Mouse (Mus musculus) layer of hippocampus, postnatal 36 days (tissue): ENCODE results near the gene Gm26992. TPM values are rescaled to one million over a fixed set of nuclear protein-coding genes. Genes with fewer than 3 reads are reported as not detected.
A peak's percentile ranks its signal among the peaks of the same experiment; 100 is the strongest.
"Not testable (repeated sequence)": the region's sequence is repeated elsewhere in the genome, so short reads cannot be mapped to it uniquely, and the experiment has no call there.

ENCODE experiments used
- DNase-seq, 2 experiments: peaks; one replicate each; pipeline ENCODE4 v3.0.0; 2022
- total RNA-seq, 2 experiments: library from RNA; stranded (reverse); gene quantifications; 2 replicates each; pipeline ENCODE4 v1.2.3; 2021

The Gm26992 gene
- not detected for total RNA-seq

DNA sequence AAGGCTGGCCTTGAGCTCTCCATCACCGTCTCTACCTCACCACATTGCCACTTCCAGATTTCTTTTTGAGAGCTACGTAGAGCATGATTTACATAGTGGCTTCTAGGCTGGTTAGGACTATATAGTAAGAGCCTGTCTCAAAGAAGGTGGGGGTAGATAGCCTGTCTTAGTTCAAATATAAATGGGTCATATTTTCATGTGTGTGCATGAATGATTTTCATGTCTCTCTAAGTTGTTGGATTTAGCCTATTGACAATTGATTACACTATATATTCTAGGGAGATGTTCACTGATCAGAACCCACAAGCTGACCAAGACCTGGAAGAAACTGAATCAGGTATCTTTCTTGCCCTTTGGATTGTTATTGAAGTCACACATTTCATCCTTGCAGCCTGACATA is at the start of gene Gm26992:
Gene Gm26992, plus strand, starts transcription at position 301 of the 400 bp plus-strand sequence.
- no peak for DNase-seq

DNA sequence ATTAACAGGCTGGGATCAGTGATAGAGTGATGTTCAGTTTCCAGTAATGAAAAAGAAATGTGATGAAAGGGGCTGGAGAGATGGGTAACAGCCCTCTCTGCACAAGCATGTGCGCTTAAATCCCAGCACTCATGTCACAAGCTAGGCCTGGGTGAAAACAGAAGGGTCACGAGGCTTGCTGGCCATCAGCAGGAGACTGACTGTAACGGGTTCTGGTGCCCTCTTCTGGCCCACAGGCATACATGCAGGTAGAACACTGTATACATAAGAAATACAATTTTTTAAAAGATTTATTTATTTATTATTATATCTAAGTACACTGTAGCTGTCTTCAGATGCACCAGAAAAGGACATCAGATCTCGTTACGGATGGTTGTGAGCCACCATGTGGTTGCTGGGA is 47.6 kb upstream of the Gm26992 start:
- no peak for DNase-seq

DNA sequence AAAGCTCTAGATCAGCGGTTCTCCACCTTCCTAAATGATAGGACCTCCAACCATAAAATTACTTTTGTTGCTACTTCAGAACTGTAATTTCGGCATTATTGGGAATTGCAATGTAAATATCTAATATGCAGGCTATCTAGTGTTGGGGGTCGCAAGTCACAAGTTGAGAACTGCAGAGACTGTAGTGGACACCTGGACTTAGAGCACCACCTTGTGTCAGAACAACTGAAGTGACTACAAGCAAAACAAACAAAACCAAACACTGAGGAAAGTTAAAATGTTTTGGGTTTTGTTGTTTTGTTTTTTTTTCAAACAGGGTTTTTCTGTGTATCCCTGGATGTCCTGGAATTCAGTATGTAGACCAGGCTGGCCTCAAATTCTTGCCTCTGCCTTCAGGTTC is 37.3 kb upstream of the Gm26992 start:
- DNase-seq = no peak

DNA sequence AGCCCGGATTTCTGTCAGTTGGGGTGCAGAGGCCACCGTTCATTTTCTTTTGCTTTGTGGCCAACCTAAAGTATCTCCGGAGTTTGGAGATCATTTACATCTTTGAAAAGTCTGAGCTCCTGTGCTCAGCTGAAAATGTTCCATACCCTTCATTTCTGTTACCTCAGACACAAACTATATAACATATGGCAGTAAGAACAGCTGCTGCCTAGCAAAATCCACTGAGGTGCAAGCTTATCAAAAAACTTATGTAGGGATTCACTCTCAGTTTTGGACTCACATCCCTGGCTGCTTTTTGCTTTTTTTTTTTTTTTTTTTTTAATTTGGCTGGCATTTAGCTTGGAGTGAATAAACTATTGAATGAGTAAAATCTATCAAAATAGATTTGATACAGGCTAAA is 33.7 kb upstream of the Gm26992 start:
- DNase-seq = no peak

DNA sequence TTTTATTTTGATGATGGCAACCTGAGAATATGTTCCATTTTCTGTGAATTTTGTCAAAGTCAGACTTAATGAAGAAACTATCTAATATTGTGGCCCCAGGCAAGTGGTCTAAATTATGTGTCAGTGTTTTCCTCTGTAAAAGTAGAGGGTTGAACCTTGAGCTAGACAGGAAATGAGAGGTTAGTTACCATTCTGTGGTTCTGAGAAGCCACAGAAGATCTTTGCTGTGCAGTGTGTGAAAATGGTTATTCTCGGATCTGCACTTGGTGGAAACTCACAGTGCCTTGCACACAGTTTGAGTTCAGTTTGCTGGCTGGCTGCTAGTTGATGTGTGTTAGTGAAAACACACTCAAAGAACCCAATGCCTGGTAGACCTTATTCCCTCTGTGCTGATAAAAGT is 28.0 kb upstream of the Gm26992 start:
- no peak for DNase-seq

DNA sequence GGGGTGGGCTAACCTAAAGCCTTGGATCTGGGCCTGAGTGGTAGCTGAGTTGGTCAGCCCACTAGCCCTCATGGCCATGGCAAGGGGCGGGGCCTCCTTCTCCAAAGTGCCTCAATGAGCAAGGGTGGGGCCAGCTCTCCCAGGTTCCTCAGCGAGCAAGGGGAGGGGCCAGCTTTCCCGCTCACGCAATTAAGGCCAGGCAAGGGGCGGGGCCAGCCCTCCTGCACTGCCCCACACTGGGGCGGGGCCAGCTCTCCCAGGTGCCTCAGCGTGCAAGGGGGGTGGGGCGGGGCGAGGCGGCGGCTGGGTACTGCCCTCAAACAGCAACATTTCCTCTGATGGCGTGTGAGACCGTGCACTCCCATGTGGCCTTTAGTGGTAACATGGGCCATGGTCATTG is 16.8 kb upstream of the Gm26992 start:
- DNase-seq = no peak

DNA sequence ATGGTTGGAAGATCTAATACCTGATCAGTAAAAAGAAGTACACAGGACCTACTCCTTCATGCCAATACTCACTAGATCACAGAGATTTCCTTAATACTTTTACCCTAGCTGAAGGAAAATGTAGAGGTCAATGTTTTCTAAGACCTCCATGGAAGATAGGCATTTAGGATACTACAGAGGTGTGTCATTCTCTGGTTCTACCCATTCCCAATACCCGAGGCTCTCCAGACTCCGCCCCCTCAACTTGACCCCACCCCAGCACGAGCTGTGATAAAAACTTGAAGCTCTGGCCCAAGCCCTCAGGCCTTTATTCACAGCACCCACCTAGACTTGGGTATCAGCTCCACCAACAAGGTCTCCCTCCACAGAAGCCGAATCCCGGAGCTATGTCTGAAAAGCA is 7.6 kb upstream of the Gm26992 start, which contains the start of gene Tsx:
Gene Tsx, plus strand, starts transcription at position 301 of the 400 bp plus-strand sequence.
- no peak for DNase-seq

DNA sequence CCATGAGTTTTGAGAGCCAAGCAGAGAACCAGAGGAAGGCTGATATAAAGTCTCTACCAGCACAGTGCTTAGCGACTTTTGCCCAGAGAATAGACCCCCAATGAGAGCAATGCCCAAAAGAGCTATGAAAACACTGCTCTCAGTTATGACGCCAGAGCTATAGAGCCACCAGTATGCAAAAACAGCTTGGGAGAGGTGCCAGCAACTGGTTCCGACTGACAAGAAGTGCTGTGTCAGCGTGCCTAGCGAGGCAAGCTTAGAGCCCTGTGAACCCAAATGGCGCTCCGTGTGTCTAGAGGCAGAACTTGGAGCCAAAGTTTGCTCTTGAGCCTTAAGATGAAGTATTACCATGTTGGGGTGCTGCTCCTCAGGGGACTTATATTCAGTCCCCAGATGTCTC is 5.9 kb downstream of the Gm26992 start:
- no peak for DNase-seq

DNA sequence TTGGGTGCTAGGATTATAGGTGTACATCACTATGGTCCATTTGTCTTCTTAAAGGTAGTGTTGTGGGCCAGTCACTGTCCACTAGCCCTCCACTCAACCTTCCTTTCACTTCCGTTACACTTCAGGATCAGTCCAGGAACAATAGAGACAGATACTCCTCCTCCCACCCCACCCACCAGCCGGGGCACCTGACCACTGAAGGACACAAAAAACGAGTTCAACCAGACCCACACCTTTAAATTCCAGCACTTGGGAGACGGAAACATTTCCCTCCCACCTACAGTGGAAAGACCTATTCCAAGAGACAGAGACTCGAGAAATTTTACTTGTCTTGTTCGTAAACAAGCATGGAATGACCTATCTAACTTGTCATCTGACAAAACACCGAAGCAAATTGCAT is 10.5 kb downstream of the Gm26992 start:
- DNase-seq = no peak

DNA sequence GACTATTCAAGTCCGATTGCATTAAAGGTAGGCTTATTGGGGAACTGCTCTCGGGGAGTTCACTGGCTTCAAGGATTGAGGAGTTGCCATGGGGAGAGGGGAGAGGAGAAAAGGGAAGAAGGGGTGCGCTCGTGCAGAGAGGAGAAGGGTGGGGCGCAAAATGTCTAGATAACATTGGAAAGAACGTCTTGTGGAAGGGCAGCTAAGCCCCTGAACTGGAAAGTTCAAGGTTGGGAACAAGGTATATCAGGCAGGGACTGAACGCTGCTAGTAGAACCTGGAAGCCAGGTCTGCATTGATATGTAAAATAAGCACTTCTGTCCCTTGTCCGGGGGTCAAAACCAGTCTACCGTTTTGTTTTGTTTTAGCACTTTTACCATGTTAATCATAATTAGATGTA is 16.2 kb downstream of the Gm26992 start:
- DNase-seq = no peak

DNA sequence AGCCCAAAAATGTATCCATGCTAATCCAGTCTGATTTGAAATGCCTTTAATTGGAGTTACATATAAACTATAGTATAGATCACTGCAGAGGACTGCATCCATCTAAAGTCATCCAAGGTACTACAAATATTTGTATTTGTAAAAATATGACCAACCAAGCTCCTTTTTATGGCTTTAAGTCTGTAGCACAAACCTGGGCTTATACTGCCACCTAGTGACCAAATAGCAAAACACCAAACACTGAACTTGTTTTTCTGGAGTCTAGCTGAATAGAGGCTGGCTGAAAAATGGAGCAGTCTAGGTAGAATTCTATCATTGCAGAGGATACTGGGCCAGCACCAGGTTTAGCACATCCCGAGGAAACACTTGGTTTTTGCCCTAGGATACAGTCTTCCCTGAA is 19.0 kb downstream of the Gm26992 start:
- DNase-seq = no peak

DNA sequence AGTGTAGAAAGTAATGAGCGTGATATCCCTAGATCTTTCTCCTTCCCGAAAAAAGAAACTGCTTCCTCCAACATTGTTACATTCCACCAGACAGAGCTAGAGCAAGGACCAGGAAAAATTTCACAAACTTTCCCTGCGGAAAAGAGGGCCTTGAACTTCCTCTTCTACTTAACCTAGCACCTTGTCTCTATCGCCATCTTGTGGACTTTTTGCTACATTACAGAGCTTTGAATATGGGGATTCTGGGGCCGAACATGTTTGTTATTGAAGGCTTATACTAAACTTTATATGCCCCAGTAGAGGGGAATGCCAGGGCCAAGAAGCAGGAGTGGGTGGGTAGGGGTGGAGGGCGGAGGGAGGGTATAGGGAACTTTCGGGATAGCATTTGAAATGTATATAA is 21.9 kb downstream of the Gm26992 start:
- no peak for DNase-seq

DNA sequence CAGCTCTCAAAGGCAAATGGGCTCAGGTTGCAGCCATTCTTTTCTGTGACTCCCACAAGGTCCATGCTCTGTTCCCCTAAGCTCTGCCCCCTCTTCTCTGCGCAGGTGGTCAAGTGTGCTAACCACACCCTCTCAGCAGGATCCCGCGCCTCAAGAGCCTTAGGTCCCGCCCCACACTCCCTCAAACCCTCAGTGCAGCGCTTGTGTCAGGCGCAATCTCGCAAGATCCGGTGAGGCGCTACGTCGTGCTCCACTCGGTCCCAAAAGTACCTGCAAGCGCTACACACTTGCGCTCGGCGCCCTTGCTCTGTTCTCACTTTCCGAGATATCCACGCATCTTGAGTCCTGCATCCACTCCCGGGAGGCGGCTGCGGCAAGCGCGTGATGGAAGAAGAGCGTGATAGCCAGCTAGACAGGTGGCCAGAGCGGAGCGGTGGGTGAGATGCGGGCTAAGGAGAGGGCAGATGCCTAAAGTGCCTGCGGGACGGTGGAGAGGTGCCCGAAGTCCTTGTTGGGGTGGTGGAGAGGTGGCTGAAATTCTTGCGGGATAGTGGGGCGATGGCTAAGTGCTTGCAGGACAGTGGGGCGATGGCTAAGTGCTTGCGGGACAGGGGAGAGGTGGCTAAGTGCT is 25.8 kb downstream of the Gm26992 start:
- DNase-seq = peak in 1 of 2 experiments; percentile 10

DNA sequence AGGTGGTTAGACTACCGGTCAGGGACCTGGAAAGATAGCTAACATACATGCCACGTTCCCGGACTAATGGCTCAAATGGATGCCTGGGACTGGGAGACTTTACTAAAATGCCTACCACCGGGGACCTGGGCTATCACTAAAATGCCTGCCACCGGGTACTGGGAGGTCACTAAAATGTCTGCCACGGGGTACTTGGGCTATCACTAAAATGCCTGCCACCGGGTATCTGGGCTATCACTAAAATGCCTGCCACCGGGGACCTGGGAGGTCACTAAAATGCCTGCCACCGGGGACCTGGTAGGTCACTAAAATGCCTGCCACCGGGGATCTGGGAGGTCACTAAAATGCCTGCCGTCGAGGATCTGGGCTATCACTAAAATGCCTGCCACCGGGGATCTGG is 26.6 kb downstream of the Gm26992 start:
- DNase-seq = not testable (repeated sequence)

DNA sequence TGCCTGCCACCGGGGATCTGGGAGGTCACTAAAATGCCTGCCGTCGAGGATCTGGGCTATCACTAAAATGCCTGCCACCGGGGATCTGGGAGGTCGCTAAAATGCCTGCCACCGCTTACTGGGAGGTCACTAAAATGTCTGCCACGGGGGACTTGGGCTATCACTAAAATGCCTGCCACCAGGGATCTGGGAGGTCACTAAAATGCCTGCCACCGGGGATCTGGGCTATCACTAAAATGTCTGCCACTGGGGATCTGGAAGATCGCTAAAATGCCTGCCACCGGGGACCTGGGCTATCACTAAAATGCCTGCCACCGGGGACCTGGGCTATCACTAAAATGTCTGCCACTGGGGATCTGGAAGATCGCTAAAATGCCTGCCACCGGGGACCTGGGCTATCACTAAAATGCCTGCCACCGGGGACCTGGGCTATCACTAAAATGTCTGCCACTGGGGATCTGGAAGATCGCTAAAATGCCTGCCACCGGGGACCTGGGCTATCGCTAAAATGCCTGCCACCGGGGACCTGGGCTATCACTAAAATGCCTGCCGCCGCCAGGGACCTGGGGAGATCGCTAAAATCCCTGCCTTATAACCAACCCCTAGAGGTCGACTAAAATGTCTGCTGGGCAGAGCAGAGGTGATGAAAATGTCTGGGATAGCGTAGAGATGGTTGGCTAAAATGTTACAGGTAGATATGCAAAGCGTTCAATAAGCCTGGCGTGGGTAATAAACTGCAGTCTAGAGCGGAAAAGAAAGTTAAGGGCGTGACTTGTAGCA is 27.3 kb downstream of the Gm26992 start:
- not testable (repeated sequence) for DNase-seq

DNA sequence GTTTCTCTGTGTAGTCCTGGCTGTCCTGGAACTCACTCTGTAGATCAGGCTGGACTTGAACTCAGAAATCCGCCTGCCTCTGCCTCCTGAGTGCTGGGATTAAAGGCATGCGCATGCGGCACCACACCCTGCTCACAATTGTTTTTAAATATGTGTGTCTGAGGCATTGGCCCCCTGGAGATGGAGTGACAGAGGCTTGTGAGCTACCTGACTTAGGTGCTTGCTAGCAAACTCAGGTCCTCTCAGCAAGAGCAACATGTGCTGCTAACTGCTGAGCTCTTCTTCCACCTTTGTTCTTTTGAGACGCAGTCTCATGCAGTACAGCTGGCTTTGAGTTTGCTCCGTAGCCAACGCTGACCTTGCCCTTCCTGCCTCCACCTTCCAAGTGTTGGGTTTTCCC is 31.0 kb downstream of the Gm26992 start:
- no peak for DNase-seq

DNA sequence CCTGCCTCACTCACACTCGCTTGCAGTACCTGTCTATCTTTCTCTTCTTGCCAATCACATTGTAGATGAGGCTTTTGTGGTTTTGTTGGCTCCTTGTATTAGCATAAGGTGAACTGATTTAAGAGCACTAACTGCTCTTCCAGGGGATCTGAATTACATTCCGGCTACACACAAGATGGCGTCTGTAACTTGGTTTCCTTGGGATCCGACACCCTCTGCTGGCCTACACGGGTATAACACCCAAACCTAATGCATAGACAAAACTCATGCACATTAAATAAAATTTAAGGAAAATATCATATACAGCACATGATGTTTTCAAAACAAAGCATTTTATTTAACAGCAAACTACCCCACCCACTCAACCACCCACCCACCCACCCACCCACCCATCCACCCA is 38.2 kb downstream of the Gm26992 start:
- DNase-seq = no peak

DNA sequence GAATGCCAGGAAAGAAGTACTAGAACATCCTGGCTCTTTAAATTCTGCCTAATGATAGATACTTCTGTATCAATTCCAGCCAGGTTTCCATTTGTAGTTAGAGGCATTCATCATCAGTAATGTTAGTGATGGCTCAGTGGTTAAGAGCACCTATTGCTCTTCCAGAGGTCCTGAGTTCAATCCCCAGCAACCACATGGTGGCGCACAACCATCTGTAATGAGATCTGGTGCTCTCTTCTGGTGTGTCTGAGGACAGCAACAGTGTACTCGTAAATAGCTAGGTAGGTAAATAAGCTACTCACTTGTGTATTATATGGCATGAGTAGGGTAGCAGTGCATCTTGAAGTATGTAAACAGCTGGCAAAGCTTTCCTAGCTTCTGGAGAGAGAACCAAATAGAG is 47.2 kb downstream of the Gm26992 start:
- DNase-seq = no peak

DNA sequence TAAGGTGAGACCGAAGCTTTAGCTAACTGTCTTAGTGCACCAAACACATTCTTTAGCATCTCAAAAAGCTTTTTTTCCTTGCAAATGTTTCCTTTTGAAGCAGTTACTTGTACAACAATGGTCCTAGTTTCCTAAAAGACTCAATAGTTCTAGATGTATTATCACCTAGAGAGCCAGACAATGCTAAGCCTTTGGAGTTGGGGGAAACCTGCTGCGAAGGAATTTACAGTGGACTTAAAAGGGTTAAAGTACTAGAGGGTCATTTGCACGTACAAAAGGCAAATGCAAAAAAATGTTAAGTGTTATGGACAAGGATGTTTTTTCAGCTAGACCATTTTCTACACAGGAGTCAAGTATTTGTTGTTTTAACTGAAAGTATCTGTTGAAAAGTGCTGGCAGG is 50.5 kb downstream of the Gm26992 start:
- no peak for DNase-seq

DNA sequence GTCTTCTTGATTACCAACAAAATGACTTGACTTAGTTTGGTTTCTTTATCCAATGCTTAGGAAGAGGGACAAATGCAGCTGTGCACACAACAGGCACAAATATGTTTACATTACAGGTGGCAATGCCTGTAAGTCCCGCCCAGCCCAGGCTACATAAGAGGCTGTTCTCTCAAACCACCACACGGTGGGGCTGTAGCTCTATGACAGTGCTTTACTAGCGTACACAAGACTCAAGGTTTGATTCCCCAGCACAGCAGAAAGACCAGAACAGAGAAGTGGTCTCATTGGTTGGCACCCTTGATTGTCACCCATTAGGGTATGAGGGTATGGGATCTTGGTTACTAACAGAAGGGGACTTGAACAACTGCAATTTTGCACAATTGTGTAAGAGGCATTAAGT is 55.7 kb downstream of the Gm26992 start:
- DNase-seq = peak; percentile 37 to 50

DNA sequence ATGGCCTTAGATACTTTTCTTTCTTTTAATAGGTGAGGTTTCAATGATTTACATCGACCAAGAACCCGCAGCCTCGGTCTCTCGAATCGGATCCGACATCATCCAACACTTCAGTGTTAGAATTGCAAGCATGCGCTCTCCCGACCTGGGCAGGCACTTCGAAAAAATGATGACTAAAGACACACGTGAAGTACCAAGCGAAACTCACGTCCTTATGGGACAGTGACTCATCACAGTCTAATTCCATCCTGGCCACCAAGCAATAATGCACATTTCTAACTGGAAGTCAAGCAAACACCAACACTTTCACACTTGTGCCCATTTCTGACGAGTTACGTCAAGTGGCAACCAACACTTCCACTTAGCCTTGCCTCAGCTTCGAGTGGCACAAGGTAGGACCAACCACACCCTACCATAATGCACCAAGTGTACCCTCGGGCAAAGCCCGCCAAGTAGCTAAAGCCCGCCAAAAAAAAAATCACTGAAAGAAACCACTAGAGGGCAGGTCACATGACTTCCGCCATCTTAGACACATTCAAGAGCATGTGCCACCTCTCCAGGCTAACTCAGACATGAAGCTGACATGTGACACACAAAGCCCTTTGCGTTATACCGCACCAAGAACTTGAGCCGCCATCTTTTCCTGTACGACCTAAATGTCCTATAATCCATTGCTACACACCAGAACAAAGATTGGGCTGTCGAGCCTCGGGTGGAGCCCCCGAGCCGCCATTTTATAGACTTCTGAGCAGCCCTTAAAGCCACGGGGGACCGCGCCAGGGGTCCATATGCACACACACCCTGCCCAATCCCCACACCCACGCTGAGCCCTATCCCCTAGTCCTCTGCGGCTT is 59.7 kb downstream of the Gm26992 start:
- DNase-seq = peak in 1 of 2 experiments; percentile 56

DNA sequence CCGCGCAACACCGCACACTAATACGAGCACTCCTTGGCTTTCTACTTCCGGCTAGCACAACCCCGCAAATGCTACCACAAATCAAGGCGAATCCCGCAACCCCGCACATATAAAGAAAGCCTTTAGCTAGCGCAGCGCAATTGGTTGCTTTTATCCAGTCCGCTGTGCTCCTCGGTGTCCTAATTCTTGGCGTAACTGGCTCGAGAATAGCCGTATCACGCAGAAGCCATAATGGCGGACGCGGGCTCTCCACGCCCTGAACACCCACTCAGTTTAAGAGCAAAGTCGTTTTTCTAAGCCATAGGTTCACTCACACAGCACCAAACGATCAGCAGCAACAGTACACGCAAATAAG is 60.3 kb downstream of the Gm26992 start:
- no peak for DNase-seq

DNA sequence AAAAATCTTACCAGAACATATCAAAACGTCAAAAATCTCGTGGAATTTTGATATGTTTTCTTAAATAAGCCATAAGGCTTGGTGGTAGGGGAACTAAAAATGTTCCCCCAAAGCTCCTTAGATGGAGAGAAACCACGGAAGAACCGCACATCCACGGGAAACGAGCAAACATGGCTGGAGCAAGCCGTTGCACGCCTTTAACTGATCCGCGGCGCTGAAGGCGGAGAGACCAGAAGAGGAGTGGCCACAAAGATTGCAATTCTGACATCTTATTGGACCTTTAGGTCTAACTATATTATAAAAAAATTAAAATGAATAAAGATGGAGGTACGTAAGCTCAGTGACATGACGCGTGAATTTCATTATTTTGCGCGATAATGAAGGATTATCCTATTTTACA is 61.2 kb downstream of the Gm26992 start:
- peak in 1 of 2 experiments; percentile 37 for DNase-seq
